ENCODE assay signal across 12 mouse cellular contexts in the genomic region with DNA sequence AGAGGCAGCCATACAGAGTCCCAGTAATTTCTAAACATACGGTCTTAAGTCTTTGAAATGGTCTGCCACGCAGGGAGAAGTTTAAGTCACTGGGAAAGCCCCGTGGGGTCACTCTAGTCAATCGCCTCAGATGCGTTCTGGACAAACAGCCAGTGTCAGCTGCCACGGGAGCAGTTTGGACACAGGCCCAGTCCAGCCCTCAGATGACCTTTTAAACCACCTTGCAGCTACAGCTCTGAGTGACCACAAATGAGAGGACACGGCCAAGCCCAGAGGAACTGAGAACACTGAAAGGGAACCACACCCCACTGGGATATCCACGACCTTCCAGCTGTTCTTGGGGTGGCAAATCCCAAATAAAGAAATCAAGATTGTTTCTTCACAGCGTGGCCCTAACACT.
DNase-seq lines count a peak whose midpoint lies in the region; ATAC-seq and TF ChIP-seq lines count a peak whose summit lies in the region.
"Had no signal": no experiment of that assay in that cellular context is flagged by ENCODE, and none has a peak within 500 bp of the region (broad histone marks: within the 10 kb centered on the region; RNA-seq: fewer than 3 reads in every experiment).

No protein-coding gene starts in this region.

- no peak for TF ChIP-seq POLR2A in kidney, adult 2 months (IDR thresholded peaks at IDR 0.05; ENCODE audit: low read depth, low read length)

- H3K9ac ChIP-seq in kidney, embryonic 16.5 days (replicated peaks; ENCODE audit: low read length), result no peak overlapping the region
- no peak overlapping the region for H3K9ac ChIP-seq in midbrain, embryonic 15.5 days
- H3K9ac ChIP-seq: lung, embryonic 14.5 days; neural tube, embryonic 13.5 days had no signal

- H3K27ac ChIP-seq in kidney, adult 2 months (ENCODE audit: insufficient read depth, low read depth, low read length), result no peak overlapping the region
- H3K27ac ChIP-seq in kidney, embryonic 16.5 days (ENCODE audit: low read length), result no peak overlapping the region
- no peak overlapping the region for H3K27ac ChIP-seq in midbrain, embryonic 15.5 days
- H3K27ac ChIP-seq: kidney, postnatal 0 days; neural tube, embryonic 13.5 days had no signal

- H3K4me1 ChIP-seq in kidney, adult 2 months (ENCODE audit: control insufficient read depth, insufficient read depth, low read length), result no peaks in the 10 kb centered on the region
- peaks cover 2% of the 10 kb centered on the region; the same call in 1 of the 2 replicates for H3K4me1 ChIP-seq in kidney, embryonic 16.5 days (ENCODE audit: insufficient read depth, low read length)
- H3K4me1 ChIP-seq in midbrain, embryonic 15.5 days, result peaks cover 6% of the 10 kb centered on the region; the same call in 1 of the 2 replicates

- H3K36me3 ChIP-seq in kidney, adult 2 months (ENCODE audit: control insufficient read depth, insufficient read depth, low read length), result no peaks in the 10 kb centered on the region
- no peaks in the 10 kb centered on the region for H3K36me3 ChIP-seq in kidney, embryonic 16.5 days (ENCODE audit: insufficient read depth, low read length)
- H3K36me3 ChIP-seq in midbrain, embryonic 15.5 days (replicated peaks), result no peaks in the 10 kb centered on the region
- H3K36me3 ChIP-seq: neural tube, embryonic 13.5 days had no signal

- H3K27me3 ChIP-seq in kidney, adult 2 months (replicated peaks; ENCODE audit: control insufficient read depth, insufficient read depth, low read length), result no peaks in the 10 kb centered on the region
- H3K27me3 ChIP-seq in kidney, embryonic 16.5 days (ENCODE audit: insufficient read depth, low read length), result no peaks in the 10 kb centered on the region
- no peaks in the 10 kb centered on the region; the same call in 1 of the 2 replicates for H3K27me3 ChIP-seq in midbrain, embryonic 15.5 days (replicated peaks)
- H3K27me3 ChIP-seq: neural tube, embryonic 13.5 days had no signal

- no peak for TF ChIP-seq CTCF in kidney, adult 2 months (conservative IDR thresholded peaks at IDR 0.05; ENCODE audit: insufficient read depth, insufficient read length, low read depth, low read length)

- no peak overlapping the region for H3K4me3 ChIP-seq in kidney, adult 2 months (ENCODE audit: insufficient read depth, low read depth, low read length)
- no peak overlapping the region for H3K4me3 ChIP-seq in kidney, embryonic 16.5 days (ENCODE audit: low read length)
- no peak overlapping the region for H3K4me3 ChIP-seq in midbrain, embryonic 15.5 days
- H3K4me3 ChIP-seq: neural tube, embryonic 13.5 days had no signal

- 38% methylated on average over 9 of the region's 9 CpGs for WGBS in kidney, adult 2 months
- WGBS in kidney, embryonic 16.5 days, result 65% methylated on average over 9 of the region's 9 CpGs
- WGBS in midbrain, embryonic 15.5 days, result 59% methylated on average over 9 of the region's 9 CpGs

- DNase-seq in kidney, adult 2 months, result peak; percentile 82
- DNase-seq in heart, adult 11 months, result peak; percentile 99
- DNase-seq in kidney, adult 8-10 months, result peak; percentile 59 to 72
- DNase-seq in monocyte, adult 2 months (ENCODE audit: low read depth in 1 of 2, low spot score in 2 of 2), result peak; percentile 59 to 80
- DNase-seq in thymus, adult 18-20 months, result no peak
- DNase-seq in layer of hippocampus, adult 11-12 months (ENCODE audit: low spot score), result no peak

- no peak for ATAC-seq in kidney, embryonic 16.5 days (ENCODE audit: low FRiP score, low TSS enrichment)
- ATAC-seq in midbrain, embryonic 15.5 days (replicated peaks), result no peak
- ATAC-seq: forebrain, embryonic 16.5 days had no signal

- H3K4me2 ChIP-seq in kidney, embryonic 16.5 days (replicated peaks; ENCODE audit: low read depth, low read length), result no peak overlapping the region
- H3K4me2 ChIP-seq in midbrain, embryonic 15.5 days, result no peak overlapping the region
- H3K4me2 ChIP-seq: lung, embryonic 14.5 days; neural tube, embryonic 13.5 days had no signal

- no peaks in the 10 kb centered on the region for H3K9me3 ChIP-seq in kidney, embryonic 16.5 days (ENCODE audit: low read length)
- H3K9me3 ChIP-seq in midbrain, embryonic 15.5 days, result no peaks in the 10 kb centered on the region
- H3K9me3 ChIP-seq: neural tube, embryonic 13.5 days had no signal

Comparison
In these comparisons a context has a peak if more than half of its experiments do, and no peak if none do; other contexts are left out.
1. DNase-seq: peak in kidney, adult 2 months (single experiment), heart, adult 11 months (single experiment), kidney, adult 8-10 months (2 of 2) and monocyte, adult 2 months (2 of 2); none in thymus, adult 18-20 months (0 of 2) and layer of hippocampus, adult 11-12 months (single experiment).